Mouse (Mus musculus): ENCODE measurements around the gene Zfp341.

Zfp341 gene

DNA sequence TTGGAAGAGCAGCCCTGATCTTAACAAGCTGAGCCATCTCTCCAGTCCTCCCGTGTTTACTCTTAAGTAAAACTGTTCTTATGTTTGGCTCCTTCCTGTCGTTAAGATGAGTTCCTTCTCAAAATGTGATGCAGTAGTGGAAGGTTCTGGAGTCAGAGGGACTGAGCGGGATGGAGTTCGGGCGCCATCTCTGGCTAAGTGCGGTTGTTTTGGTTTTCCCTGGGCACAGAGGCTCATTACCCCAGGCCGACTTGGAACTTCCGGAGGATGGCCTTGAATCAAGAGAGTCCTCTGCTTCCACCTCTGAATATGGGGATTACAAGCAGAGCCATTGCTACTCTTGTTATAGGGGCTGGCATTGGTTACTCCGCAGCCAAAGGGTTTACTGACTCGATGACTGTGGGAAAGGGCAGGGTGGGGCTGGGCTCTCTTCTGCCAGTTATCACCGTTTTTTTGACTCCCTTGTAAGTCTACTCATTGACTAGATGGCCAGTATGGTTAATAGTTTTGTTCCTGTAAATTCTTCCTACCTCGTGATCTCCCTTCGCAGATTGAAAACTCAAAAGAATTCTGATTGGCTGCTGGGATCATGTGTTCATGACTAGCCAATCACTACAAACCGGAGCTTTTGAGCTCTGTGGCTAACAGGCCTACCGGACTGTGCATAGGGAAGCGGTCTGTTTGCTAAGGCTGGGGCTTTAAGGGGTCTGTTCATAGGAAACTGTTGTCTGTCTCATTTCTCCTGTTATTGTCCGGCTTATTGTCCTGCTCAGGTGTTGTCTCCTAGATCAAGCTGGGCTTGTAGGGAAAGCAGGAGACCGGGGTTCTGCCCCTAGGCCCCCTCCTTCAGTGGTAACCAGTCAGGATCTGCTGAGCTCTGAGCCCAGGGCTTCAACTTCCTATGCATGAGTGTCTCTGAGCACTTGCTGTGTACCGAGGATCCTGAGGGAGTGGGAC, 63.8 kb downstream of the Zfp341 start:
- peak; percentile 82 for DNase-seq (ENCODE audit: low read depth, low spot score)

DNA sequence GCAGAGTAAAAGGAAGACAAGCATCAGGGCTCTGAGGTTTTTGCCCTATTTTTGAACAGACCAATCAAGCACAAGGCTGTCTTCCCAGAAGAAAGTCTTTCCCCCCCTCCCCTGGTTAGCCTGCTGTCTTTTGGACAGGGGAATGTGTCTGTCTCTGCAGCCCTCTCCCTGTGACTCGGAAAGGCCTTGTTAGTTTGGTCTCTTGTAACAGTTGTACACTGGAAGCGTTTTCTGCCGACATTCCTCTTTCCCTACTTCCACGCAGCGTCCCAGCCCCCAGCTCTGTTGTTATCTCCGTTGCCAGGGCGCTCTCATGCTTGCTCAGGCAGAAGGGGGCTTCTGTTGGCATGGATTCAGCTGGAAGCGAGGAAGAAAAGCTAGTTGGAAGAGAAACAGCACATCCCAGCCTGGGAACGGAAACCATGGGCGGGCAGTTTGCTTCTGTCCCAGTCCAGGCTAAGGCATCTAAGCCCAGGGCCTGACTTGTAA, 64.6 kb downstream of the Zfp341 start:
- peak; percentile 77 for DNase-seq (ENCODE audit: low read depth, low spot score)

DNA sequence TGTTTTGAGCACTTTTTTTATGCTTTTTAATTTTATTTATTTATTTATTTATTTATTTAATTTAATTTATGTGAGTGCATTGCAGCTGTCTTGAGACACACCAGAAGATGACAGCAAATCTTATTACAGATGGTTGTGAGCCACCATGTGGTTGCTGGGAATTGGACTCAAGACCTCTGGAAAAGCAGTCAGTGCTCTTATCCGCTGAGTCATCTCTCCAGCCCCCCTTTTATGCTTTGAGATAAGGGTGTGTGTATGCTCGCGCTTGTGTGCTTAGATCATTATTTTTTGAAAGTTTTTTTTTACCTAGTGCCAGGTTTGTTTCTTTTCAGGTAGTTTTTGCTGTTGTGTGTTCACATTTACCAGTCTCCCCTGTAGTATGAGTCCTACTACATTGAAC, 65.9 kb downstream of the Zfp341 start:
- DNase-seq (ENCODE audit: low read depth, low spot score) = no peak

DNA sequence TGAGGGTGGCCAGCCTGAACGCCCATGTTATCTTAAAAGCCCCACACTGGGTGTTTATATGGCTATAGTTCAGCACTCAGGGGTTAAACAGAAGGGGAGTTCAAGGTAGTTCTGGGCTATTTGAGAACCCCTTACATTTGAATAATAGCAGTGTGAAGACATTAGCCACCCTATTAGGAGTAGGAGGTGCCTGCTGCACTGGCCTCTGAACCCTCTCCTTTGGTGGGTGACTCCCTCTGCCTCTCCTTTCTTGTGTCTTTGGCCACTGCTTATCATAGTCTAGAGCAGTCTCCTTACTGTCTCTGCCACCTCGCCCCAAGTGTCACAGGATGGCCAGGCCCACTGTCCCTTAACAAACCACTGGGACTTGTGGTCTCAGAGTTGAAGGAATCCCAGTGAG, 67.2 kb downstream of the Zfp341 start:
- DNase-seq (ENCODE audit: low read depth, low spot score) = no peak

DNA sequence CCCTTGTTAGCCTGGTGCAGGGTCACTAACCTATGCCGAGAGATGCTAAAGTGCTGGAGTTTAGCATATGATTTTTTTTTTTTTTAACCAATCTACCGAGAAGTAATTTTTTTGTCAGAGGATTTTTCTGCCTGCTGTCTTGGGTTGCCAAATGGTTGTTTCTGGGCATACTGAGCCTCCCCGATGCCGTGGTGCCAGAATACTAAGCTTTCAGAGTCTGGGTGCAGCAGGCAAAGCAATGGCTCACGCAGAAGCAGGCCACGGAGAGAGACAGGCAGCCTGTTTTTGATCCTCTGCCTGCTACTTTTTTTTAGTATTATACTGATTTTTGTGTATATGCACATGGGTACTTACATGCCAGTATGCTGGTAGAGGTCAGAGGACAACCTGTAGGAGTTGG, 67.8 kb downstream of the Zfp341 start:
- DNase-seq (ENCODE audit: low read depth, low spot score) = peak; percentile 53

DNA sequence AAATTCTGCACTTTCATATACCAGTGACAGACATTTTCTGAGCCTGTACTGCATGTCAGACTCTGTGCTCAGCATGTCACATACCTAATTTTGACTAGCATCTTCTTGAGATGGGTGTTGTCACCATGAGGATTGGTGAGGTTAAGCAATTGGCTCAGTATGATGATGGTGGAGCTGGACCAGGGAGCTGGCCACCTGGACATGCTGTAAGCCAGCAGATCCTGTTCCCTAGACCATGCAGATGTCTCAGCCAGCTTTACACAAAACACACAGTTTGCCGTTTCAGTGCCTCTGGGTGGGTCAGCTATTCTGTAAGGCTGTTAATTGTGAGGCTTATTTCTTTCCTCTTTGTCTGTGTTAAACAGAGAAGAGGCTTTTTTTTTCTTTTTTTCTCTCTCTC, 69.6 kb downstream of the Zfp341 start:
- DNase-seq (ENCODE audit: low read depth, low spot score) = peak; percentile 72

DNA sequence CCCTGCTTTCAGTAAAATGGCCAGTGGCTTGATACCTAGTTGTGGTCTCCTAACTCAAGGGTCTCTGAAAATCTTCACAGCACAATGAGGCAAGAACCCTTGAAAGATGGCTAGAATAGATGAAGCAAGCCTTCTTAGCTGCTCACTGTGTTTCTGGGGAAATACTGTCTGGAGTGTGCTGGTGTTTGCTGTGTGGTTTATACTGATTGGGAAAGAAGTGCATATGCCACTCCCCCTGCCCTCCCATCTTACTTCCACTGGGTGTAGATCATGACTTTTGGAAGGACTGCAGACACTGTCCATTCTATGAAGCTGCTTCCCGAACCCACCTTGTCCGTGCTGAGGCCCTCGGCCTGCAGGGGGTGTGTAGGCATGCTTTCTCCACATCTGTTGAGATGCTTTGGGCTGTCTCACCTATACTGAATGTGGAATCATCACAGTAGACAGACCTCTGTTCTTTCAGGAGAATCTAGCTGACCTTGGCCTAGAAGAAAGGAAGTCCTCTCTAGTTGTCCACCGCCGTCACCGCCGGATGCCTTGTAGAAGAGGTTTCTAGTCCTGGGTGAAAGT, 71.9 kb downstream of the Zfp341 start:
- DNase-seq (ENCODE audit: low read depth, low spot score) = no peak

DNA sequence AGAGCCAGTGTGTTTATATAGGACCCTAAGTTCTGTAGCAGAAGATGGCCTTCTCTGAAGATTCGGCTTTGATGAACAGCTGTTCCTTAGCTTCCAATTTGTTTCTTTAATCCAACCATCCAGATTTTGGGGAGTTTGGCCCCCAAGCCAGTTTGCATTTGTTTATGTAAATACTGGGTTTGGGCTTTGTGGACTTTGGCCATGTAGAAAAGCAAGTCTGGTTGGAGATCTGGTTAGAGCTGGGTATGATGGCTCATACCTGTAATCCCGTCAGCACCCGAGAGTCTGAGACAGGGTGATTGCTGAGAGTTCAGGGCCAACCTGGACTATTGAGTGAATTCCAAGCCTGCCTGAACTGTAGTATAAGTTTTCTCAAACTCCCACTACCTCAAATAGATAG, 72.7 kb downstream of the Zfp341 start:
- no peak for DNase-seq (ENCODE audit: low read depth, low spot score)

DNA sequence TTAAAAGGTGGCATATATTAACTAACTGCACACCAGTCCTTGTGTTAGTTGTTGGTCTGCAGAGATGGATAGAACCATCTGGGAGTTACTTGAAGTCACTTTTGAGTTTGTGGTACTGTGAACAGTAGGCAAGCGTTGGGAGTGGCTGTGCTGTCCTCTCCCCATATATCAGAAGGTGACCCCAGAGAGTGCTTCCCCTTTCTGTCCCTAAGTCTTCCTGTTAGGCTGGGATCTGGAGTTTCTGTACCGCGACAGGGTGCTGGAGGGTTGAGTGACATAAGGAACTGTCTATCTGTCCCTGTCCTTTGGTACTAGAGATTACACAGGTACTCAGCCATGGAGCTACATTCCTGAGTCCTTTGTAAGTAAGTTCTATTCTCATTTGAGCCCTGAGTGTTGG, 73.7 kb downstream of the Zfp341 start:
- DNase-seq (ENCODE audit: low read depth, low spot score) = no peak

DNA sequence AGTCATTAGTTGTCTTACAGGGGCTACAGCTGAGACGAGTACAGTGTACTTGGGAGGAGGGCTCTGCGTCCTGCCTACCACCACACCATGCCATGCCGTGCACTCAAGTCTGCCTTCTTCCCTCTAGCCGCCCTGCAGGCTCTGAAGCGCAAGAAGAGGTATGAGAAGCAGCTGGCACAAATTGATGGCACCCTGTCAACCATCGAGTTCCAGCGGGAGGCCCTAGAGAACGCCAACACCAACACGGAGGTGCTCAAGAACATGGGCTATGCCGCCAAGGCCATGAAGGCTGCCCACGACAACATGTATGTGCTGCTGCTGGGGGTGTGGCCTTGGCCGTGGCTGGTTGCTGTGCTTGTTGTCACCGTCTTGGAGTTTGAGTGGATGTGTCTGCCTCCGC, 76.3 kb downstream of the Zfp341 start:
- DNase-seq (ENCODE audit: low read depth, low spot score) = no peak

DNA sequence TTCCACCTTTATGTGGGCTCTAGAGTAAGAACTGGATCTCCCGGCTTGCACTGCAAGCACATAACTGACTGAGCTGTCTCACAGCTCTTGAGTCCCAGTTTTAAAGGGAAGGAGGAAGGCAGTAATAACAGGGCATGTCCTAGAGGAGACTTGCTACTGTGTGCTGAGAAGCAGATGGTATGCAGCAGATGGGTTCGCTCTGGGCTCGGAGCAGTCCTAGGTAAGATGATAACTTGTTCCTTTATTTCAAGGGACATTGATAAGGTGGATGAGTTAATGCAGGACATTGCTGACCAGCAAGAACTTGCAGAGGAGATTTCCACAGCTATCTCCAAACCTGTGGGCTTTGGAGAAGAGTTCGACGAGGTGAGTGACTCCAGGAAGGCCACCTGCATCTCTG, 77.9 kb downstream of the Zfp341 start:
- peak; percentile 87 for DNase-seq (ENCODE audit: low read depth, low spot score)

DNA sequence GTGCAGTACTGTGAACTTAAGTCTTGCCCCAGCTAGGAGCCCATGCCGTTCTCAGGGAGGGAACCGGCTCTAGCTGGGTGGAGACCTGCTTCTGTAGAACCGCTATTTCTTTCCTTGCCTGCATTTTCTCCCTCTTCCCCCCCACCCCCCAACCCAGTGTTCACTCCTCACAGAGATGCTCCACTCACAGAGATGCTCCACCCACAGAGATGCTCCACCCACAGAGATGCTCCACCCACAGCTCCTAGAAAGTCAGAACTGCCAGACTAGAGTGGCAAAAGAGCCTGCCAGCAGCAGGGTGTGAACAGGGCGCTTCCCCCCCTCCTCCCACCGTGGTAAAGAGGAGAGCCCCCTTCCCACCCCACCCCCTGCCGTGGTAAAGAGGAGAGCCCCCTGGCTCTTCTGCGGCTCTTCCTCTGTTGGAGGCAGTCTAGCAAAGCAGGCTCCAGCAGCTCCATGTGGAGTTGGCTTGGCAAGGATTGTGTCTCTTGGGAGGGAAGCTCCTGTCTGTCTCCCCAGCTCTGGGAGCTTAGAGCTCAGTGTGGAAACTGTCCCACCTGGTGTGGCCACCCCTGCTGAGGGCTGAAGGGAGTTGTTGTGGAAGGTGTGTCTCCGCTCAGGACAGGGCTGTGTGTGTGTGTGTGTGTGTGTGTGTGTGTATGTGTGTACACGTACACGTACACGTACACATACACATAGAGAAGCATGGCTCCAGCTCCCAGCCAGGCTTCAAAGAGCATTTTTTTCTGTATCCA, 80.3 kb downstream of the Zfp341 start:
- DNase-seq (ENCODE audit: low read depth, low spot score) = no peak

DNA sequence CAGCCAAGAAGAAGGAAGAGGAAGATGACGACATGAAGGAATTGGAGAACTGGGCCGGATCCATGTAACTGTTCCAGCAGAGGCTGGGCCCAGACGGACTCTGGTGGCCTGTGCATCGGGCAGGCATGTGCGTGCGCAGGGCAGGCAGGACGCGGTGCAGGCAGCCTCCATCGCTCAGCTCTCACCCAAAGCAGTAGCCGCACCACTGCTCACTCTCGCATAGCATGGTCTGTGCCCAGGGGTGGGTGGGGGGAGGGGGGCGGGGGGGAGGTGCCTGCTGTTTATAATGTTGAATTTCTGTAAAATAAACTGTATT, 80.8 kb downstream of the Zfp341 start:
- no peak for DNase-seq (ENCODE audit: low read depth, low spot score)

DNA sequence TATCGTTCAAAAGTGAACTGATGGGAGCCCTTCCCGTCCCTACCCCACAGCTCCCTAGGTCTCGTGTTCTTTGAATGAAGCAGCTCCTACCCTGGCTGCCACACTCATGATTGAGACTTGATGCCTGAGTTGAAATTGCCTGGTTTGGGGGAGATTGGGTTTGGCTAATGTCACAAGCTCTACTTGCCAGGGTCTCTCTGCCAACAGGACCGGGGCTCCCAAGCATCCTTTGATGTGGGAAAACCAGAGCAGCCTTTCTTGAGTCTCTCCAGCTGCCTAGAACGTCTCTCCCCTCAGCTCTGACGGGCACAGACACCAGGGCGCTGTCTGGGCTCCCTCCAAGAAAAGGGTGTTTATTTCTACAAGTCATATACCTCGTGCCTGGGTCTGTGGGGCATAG, 82.6 kb downstream of the Zfp341 start:
- DNase-seq (ENCODE audit: low read depth, low spot score) = no peak

Data from brain, adult 2 months (tissue).